Mouse (Mus musculus): ENCODE data around the gene Accsl. TPM values are rescaled to one million over a fixed set of nuclear protein-coding genes. Genes with fewer than 3 reads are reported as not detected.

Gene Accsl
- total and polyA plus RNA-seq, 3 experiments = 0.20 TPM; not detected in 2

DNA sequence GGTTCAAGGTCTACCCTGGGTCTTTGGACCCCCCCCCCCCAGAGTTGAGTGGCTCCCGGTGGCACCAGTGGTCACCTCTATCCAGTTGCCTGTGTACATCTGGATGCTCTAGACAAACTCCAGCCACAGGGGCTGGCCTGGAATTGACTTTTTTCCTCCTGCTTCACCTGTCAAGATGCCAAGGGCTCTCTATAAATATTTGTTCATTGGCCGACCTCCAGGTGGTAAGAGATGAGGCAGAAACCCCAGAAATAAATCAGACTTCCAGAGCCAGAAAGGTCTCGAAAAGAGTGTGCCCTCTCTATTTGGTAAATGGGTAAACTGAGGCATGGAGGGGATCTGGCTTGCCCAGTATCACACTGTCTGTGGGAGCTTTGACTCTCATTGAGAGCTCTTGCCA, 12.0 kb upstream of the Accsl start:
- WGBS = 42% methylated on average over 3 of the region's 3 CpGs
- intact Hi-C loops (cut with DNase I) = no loop called here

DNA sequence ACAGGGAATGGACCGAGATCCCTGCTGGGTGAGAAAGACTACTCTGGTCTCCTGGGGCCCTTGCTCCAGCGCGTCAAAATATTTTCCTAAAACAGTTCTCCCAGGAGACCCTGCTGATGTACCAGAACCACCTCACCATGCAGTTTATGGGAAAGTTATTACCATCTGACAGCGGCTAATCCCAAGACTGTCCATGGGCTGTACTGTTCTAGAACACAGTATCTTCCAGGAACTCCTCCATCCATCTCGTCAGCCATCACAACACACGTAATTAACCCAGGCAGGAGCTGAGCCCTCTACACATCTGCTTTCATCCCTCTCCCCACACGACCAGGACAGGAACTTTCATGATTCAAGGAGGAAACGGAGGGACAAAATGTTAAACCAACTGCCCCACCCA, 11.5 kb upstream of the Accsl start:
- intact Hi-C loops (cut with DNase I) = no loop called here
- H3K79me2 ChIP-seq (replicated peaks; ENCODE audit: control insufficient read depth, insufficient read depth, low read length) = no peaks in the 10 kb centered on the region
- no peak overlapping the region for H3K27ac ChIP-seq
- 62% methylated on average over 8 of the region's 8 CpGs for WGBS
- peak in 1 of 2 experiments; percentile 14 for DNase-seq
- H3K4me3 ChIP-seq = no peak overlapping the region
- peaks cover 1% of the 10 kb centered on the region for H3K4me1 ChIP-seq (ENCODE audit: control insufficient read depth, insufficient read depth, low read length)
- no peaks in the 10 kb centered on the region for H3K36me3 ChIP-seq (ENCODE audit: control insufficient read depth, insufficient read depth, low read length)
- TF ChIP-seq CTCF (IDR thresholded peaks at IDR 0.05) (no peak), POLR2A (IDR thresholded peaks at IDR 0.05; ENCODE audit: insufficient read depth, low read depth, low read length) (no peak), EP300 (IDR thresholded peaks at IDR 0.05; ENCODE audit: insufficient read depth, low read depth, low read length) (no peak)
- H3K27me3 ChIP-seq (ENCODE audit: control insufficient read depth, insufficient read depth, low read length) = no peaks in the 10 kb centered on the region
- no peak overlapping the region for H3K9ac ChIP-seq (ENCODE audit: low read depth, low read length)

More for the DNA sequence above, 12.0 kb upstream of the Accsl start:
- peaks cover 1% of the 10 kb centered on the region for H3K4me1 ChIP-seq (ENCODE audit: control insufficient read depth, insufficient read depth, low read length)
- H3K27me3 ChIP-seq (ENCODE audit: control insufficient read depth, insufficient read depth, low read length) = no peaks in the 10 kb centered on the region
- no peak for TF ChIP-seq POLR2A (IDR thresholded peaks at IDR 0.05; ENCODE audit: insufficient read depth, low read depth, low read length)
- no peak for TF ChIP-seq CTCF (IDR thresholded peaks at IDR 0.05)
- no peak for TF ChIP-seq EP300 (IDR thresholded peaks at IDR 0.05; ENCODE audit: insufficient read depth, low read depth, low read length)
- DNase-seq = no peak
- no peaks in the 10 kb centered on the region for H3K79me2 ChIP-seq (replicated peaks; ENCODE audit: control insufficient read depth, insufficient read depth, low read length)
- no peaks in the 10 kb centered on the region for H3K36me3 ChIP-seq (ENCODE audit: control insufficient read depth, insufficient read depth, low read length)
- H3K4me3 ChIP-seq = no peak overlapping the region
- H3K9ac ChIP-seq (ENCODE audit: low read depth, low read length) = no peak overlapping the region
- H3K27ac ChIP-seq = no peak overlapping the region

DNA sequence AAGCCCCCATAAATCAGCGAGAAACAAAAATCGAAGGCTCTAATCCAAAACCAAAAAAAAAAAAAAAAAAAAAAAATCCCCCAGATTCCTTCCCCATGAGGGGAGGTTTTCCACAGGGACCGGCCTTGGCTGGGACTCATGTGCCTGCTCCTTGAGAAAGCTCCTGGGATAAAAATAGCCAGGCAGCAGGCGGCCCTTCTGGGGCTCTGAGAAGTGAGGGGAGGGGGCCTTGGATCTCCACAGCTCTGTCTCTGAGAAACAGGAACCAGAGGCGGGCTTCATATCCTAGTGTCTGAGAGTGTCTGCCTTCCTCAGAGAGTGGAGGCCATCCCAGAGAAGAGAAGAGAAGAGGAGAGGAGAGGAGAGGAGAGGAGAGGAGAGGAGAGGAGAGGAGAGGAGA, 8.0 kb upstream of the Accsl start:
- Histone ChIP-seq H3K36me3 (ENCODE audit: control insufficient read depth, insufficient read depth, low read length) (no peaks in the 10 kb centered on the region), H3K4me1 (ENCODE audit: control insufficient read depth, insufficient read depth, low read length) (peaks cover 1% of the 10 kb centered on the region), H3K79me2 (replicated peaks; ENCODE audit: control insufficient read depth, insufficient read depth, low read length) (no peaks in the 10 kb centered on the region), H3K9ac (ENCODE audit: low read depth, low read length) (no peak overlapping the region), H3K27me3 (ENCODE audit: control insufficient read depth, insufficient read depth, low read length) (no peaks in the 10 kb centered on the region), H3K4me3 (no peak overlapping the region), H3K27ac (no peak overlapping the region)
- TF ChIP-seq POLR2A (IDR thresholded peaks at IDR 0.05; ENCODE audit: insufficient read depth, low read depth, low read length) (no peak), CTCF (IDR thresholded peaks at IDR 0.05) (no peak), EP300 (IDR thresholded peaks at IDR 0.05; ENCODE audit: insufficient read depth, low read depth, low read length) (no peak)
- peak in 1 of 2 experiments; percentile 50 for DNase-seq
- 23% methylated on average over 5 of the region's 5 CpGs for WGBS
- intact Hi-C loops (cut with DNase I) = no loop called here

DNA sequence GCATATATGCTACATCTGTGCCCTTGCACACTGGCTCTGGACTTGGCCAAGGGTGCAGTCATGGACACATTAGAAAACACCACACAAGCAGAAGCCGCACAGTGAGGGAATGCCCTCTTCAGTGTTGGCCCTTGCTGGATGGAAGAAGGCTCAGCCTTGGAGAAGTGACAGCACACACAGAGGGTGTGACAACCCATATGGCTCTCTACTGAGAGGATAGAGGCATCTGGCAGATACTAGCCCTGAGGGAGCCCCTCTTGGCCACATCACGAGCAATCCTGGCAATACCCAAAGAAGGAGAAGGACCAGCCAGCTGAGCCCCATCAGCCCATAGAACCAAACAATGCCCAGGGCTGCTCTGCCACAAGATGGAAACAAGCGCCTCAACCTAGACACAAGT, 5.6 kb upstream of the Accsl start:
- Histone ChIP-seq H3K27ac (0 out of 2 replicates have a peak overlapping the region, but pooled peaks have one; percentile 23), H3K36me3 (ENCODE audit: control insufficient read depth, insufficient read depth, low read length) (no peaks in the 10 kb centered on the region), H3K4me1 (ENCODE audit: control insufficient read depth, insufficient read depth, low read length) (no peaks in the 10 kb centered on the region), H3K9ac (ENCODE audit: low read depth, low read length) (no peak overlapping the region), H3K4me3 (no peak overlapping the region), H3K27me3 (ENCODE audit: control insufficient read depth, insufficient read depth, low read length) (no peaks in the 10 kb centered on the region), H3K79me2 (replicated peaks; ENCODE audit: control insufficient read depth, insufficient read depth, low read length) (no peaks in the 10 kb centered on the region)
- intact Hi-C loops (cut with DNase I) = no loop called here
- no peak for TF ChIP-seq EP300 (IDR thresholded peaks at IDR 0.05; ENCODE audit: insufficient read depth, low read depth, low read length)
- TF ChIP-seq POLR2A (IDR thresholded peaks at IDR 0.05; ENCODE audit: insufficient read depth, low read depth, low read length) = no peak
- no peak for TF ChIP-seq CTCF (IDR thresholded peaks at IDR 0.05)
- 89% methylated on average over 3 of the region's 3 CpGs for WGBS
- no peak for DNase-seq

DNA sequence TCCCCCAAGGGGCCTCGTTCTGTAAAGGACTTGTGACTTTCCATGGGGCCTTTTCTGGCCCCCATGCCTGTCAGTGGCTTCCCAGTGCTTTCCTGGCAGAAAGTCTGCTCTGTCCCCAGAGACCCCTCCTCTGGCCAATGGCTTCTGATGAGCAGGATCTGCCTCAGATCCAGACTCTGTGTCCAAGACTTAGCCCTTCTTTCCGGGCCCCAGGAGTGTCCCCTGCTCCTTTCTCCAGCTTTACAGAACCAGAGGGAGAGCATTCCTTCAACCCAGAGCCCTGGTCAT, 5.2 kb upstream of the Accsl start:
- Histone ChIP-seq H3K36me3 (ENCODE audit: control insufficient read depth, insufficient read depth, low read length) (no peaks in the 10 kb centered on the region), H3K4me3 (no peak overlapping the region), H3K9ac (ENCODE audit: low read depth, low read length) (no peak overlapping the region), H3K4me1 (ENCODE audit: control insufficient read depth, insufficient read depth, low read length) (no peaks in the 10 kb centered on the region), H3K79me2 (replicated peaks; ENCODE audit: control insufficient read depth, insufficient read depth, low read length) (no peaks in the 10 kb centered on the region), H3K27ac (0 out of 2 replicates have a peak overlapping the region, but pooled peaks have one; percentile 23), H3K27me3 (ENCODE audit: control insufficient read depth, insufficient read depth, low read length) (no peaks in the 10 kb centered on the region)
- TF ChIP-seq CTCF (IDR thresholded peaks at IDR 0.05) (no peak), EP300 (IDR thresholded peaks at IDR 0.05; ENCODE audit: insufficient read depth, low read depth, low read length) (no peak), POLR2A (IDR thresholded peaks at IDR 0.05; ENCODE audit: insufficient read depth, low read depth, low read length) (no peak)
- peak; percentile 37 to 57 for DNase-seq
- 20% methylated on average over 2 of the region's 2 CpGs for WGBS
- intact Hi-C loops (cut with DNase I) = no loop called here

DNA sequence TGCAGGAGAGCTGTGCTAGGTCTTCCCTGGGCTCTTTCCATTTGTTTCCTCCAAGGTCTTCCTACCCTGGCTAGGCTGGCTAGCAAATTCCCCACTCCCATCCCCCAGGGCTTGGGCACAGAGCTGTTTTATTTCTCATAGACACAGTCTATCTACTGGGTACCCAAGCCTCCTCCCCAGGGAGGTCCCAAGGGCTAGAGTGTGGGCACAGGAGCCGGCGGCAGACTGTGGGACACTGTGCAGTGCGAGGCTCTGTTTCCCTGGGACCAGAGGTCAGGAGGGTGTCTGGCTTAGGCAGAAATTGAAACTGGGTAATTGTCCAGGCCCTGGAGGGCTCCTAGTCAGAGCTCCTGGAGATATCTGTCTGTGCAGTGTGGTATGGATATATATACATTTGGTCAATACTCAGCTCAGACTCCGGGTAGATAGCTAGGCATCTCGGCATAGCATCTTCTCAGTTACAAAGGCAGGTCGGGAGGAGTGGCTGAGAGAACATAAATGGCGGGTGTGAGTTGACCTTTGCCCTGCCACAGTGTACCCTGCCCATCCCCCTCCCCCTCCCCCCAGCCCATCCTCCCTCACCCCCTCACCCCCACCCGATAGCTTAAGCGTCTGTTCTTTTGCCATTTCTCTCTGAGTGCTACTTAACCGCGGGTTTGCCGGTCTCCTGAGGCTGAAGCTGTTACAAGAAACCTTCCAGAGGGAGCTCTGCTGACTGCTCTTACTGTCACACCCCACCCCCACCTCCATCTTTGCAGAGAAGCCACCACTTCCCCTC, 4.7 kb upstream of the Accsl start:
- no peaks in the 10 kb centered on the region for H3K4me1 ChIP-seq (ENCODE audit: control insufficient read depth, insufficient read depth, low read length)
- intact Hi-C loops (cut with DNase I) = no loop called here
- TF ChIP-seq EP300 (IDR thresholded peaks at IDR 0.05; ENCODE audit: insufficient read depth, low read depth, low read length) (no peak), CTCF (IDR thresholded peaks at IDR 0.05) (no peak)
- no peak overlapping the region for H3K9ac ChIP-seq (ENCODE audit: low read depth, low read length)
- H3K79me2 ChIP-seq (replicated peaks; ENCODE audit: control insufficient read depth, insufficient read depth, low read length) = no peaks in the 10 kb centered on the region
- 36% methylated on average over 12 of the region's 12 CpGs for WGBS
- DNase-seq = no peak
- H3K27ac ChIP-seq = no peak overlapping the region
- H3K27me3 ChIP-seq (ENCODE audit: control insufficient read depth, insufficient read depth, low read length) = no peaks in the 10 kb centered on the region
- no peak overlapping the region for H3K4me3 ChIP-seq
- H3K36me3 ChIP-seq (ENCODE audit: control insufficient read depth, insufficient read depth, low read length) = no peaks in the 10 kb centered on the region
